Mouse (Mus musculus): ENCODE results near the gene Gm43518. TPM values are rescaled to one million over a fixed set of nuclear protein-coding genes. Genes with fewer than 3 reads are reported as not detected.

Gm43518 gene
- polyA plus RNA-seq, 1 experiment = not detected

GRCm38 (mm10) chr5:123979980-123980369, 52.8 kb downstream of the Gm43518 start:
- TF ChIP-seq CTCF (IDR thresholded peaks at IDR 0.05; ENCODE audit: insufficient read depth, low read depth, low read length) = no peak
- TF ChIP-seq POLR2A (IDR thresholded peaks at IDR 0.05; ENCODE audit: insufficient read depth, low read depth, low read length) = no peak
- WGBS = 90% methylated on average over 4 of the region's 4 CpGs
- Histone ChIP-seq H3K4me1 (ENCODE audit: control insufficient read depth, insufficient read depth, low read length) (peaks cover 27% of the 10 kb centered on the region), H3K4me3 (ENCODE audit: insufficient read depth, low read depth, low read length) (no peak overlapping the region), H3K27ac (ENCODE audit: insufficient read depth, low read depth, low read length) (no peak overlapping the region)

- H3K4me1 ChIP-seq (ENCODE audit: control insufficient read depth, insufficient read depth, low read length) = peaks cover 29% of the 10 kb centered on the region
- H3K27ac ChIP-seq (ENCODE audit: insufficient read depth, low read depth, low read length) = no peak overlapping the region
- no peak overlapping the region for H3K4me3 ChIP-seq (ENCODE audit: insufficient read depth, low read depth, low read length)
Observed at GRCm38 (mm10) chr5:123980521-123981249, 53.5 kb downstream of the Gm43518 start.

DNA sequence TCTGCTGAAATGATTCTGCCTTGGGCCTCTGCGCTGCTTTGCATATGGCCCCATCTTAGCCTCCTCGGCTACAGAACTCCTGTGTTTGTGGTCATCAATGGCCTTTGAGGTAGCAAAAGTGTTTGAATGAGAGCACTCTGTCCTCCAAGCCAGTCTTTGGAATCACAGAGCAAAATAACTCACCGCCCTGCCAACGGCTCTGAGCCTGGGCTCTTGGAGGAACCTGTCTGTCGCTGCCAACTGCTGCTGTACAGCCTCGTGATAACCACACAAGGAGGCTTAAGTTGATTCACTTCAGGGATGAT, 54.0 kb downstream of the Gm43518 start:
- TF ChIP-seq CTCF (IDR thresholded peaks at IDR 0.05; ENCODE audit: insufficient read depth, low read depth, low read length) = no peak
- no peak for TF ChIP-seq POLR2A (IDR thresholded peaks at IDR 0.05; ENCODE audit: insufficient read depth, low read depth, low read length)
- no peak overlapping the region for H3K27ac ChIP-seq (ENCODE audit: insufficient read depth, low read depth, low read length)
- peaks cover 27% of the 10 kb centered on the region for H3K4me1 ChIP-seq (ENCODE audit: control insufficient read depth, insufficient read depth, low read length)
- H3K4me3 ChIP-seq (ENCODE audit: insufficient read depth, low read depth, low read length) = no peak overlapping the region
- 55% methylated on average over 6 of the region's 6 CpGs for WGBS

More at GRCm38 (mm10) chr5:123980521-123981249, 53.5 kb downstream of the Gm43518 start:
- 68% methylated on average over 9 of the region's 9 CpGs for WGBS
- TF ChIP-seq CTCF (IDR thresholded peaks at IDR 0.05; ENCODE audit: insufficient read depth, low read depth, low read length) = no peak
- no peak for TF ChIP-seq POLR2A (IDR thresholded peaks at IDR 0.05; ENCODE audit: insufficient read depth, low read depth, low read length)

GRCm38 (mm10) chr5:123982838-123983237, 55.6 kb downstream of the Gm43518 start:
- Histone ChIP-seq H3K27ac (ENCODE audit: insufficient read depth, low read depth, low read length) (no peak overlapping the region), H3K4me3 (ENCODE audit: insufficient read depth, low read depth, low read length) (no peak overlapping the region), H3K4me1 (ENCODE audit: control insufficient read depth, insufficient read depth, low read length) (peaks cover 27% of the 10 kb centered on the region)
- no peak for TF ChIP-seq CTCF (IDR thresholded peaks at IDR 0.05; ENCODE audit: insufficient read depth, low read depth, low read length)
- no peak for TF ChIP-seq POLR2A (IDR thresholded peaks at IDR 0.05; ENCODE audit: insufficient read depth, low read depth, low read length)
- 87% methylated on average over 11 of the region's 11 CpGs for WGBS

DNA sequence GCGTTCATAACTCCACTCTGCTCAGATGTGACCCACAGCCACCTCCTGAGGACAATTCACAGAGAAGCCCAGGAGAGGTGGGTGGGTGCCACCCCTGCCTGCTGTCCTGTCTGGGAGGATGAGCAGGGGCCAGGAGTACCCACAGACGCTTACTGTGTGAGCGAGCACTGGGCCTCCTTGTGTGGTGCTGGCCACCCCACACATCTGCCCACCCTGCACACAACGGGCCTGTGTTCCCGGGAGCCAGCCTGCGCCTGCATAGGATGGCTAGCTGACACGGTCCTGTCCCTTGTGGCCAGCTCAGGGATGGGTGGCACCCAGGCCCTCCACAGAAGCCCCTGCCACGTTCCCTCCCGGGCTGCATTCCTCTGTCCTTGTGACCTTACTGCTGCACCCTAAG, 58.2 kb downstream of the Gm43518 start:
- no peak for TF ChIP-seq CTCF (IDR thresholded peaks at IDR 0.05; ENCODE audit: insufficient read depth, low read depth, low read length)
- TF ChIP-seq POLR2A (IDR thresholded peaks at IDR 0.05; ENCODE audit: insufficient read depth, low read depth, low read length) = no peak
- Histone ChIP-seq H3K4me3 (ENCODE audit: insufficient read depth, low read depth, low read length) (no peak overlapping the region), H3K27ac (ENCODE audit: insufficient read depth, low read depth, low read length) (no peak overlapping the region), H3K4me1 (ENCODE audit: control insufficient read depth, insufficient read depth, low read length) (peaks cover 19% of the 10 kb centered on the region)
- WGBS = 81% methylated on average over 9 of the region's 9 CpGs

GRCm38 (mm10) chr5:123986925-123987324, 59.7 kb downstream of the Gm43518 start:
- no peak overlapping the region for H3K27ac ChIP-seq (ENCODE audit: insufficient read depth, low read depth, low read length)
- WGBS = 86% methylated on average over 2 of the region's 2 CpGs
- H3K4me3 ChIP-seq (ENCODE audit: insufficient read depth, low read depth, low read length) = no peak overlapping the region
- peaks cover 20% of the 10 kb centered on the region for H3K4me1 ChIP-seq (ENCODE audit: control insufficient read depth, insufficient read depth, low read length)
- TF ChIP-seq CTCF (IDR thresholded peaks at IDR 0.05; ENCODE audit: insufficient read depth, low read depth, low read length) = no peak
- no peak for TF ChIP-seq POLR2A (IDR thresholded peaks at IDR 0.05; ENCODE audit: insufficient read depth, low read depth, low read length)

DNA sequence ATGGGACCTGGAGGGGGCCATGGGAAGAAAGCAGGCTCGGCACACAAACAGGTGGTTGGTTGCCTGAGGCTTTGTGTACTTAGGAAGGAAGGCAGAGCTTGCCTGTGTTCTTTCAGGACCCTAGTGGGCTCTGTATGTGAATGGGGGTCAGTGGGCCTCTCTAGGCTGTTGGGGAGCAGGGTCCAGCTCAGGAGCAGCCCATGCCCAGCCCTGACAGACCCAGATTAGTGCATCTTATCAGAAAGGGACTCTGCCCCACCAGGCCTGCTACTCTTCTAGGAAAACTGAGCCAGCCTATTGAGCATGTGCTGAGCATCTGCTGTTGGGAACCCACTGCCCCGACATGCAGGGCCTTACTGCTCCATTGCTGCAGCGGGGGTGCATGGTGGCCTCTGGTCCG, 60.3 kb downstream of the Gm43518 start:
- WGBS = 89% methylated on average over 4 of the region's 4 CpGs
- no peak for TF ChIP-seq CTCF (IDR thresholded peaks at IDR 0.05; ENCODE audit: insufficient read depth, low read depth, low read length)
- TF ChIP-seq POLR2A (IDR thresholded peaks at IDR 0.05; ENCODE audit: insufficient read depth, low read depth, low read length) = no peak
- H3K4me1 ChIP-seq (ENCODE audit: control insufficient read depth, insufficient read depth, low read length) = peaks cover 26% of the 10 kb centered on the region
- no peak overlapping the region for H3K27ac ChIP-seq (ENCODE audit: insufficient read depth, low read depth, low read length)
- H3K4me3 ChIP-seq (ENCODE audit: insufficient read depth, low read depth, low read length) = no peak overlapping the region

Other genes with a start within 250 kb of the Gm43518 start
- gene Clip1, start 242.8 kb upstream of the Gm43518 start, polyA plus RNA-seq (2012; ENCODE audit: insufficient read depth, insufficient read length, low replicate concordance, missing spikeins) = not detected in 2 replicates
- not detected in 2 replicates for gene Zcchc8, start 206.3 kb upstream of the Gm43518 start, polyA plus RNA-seq (2012; ENCODE audit: insufficient read depth, insufficient read length, low replicate concordance, missing spikeins)
- 245 and 278 TPM in 2 replicates for gene Rsrc2, start 178.0 kb upstream of the Gm43518 start, polyA plus RNA-seq (2012; ENCODE audit: insufficient read depth, insufficient read length, low replicate concordance, missing spikeins)
- not detected in 2 replicates for gene Kntc1, start 177.7 kb upstream of the Gm43518 start, polyA plus RNA-seq (2012; ENCODE audit: insufficient read depth, insufficient read length, low replicate concordance, missing spikeins)
- not detected in 2 replicates for gene Hcar2, start 61.9 kb upstream of the Gm43518 start, polyA plus RNA-seq (2012; ENCODE audit: insufficient read depth, insufficient read length, low replicate concordance, missing spikeins)
- not detected in 2 replicates for gene Hcar1, start 47.4 kb upstream of the Gm43518 start, polyA plus RNA-seq (2012; ENCODE audit: insufficient read depth, insufficient read length, low replicate concordance, missing spikeins)
- gene Denr, start 20.2 kb upstream of the Gm43518 start, polyA plus RNA-seq (2012; ENCODE audit: insufficient read depth, insufficient read length, low replicate concordance, missing spikeins) = not detected in 2 replicates
- not detected in 2 replicates for gene Ccdc62, start 3.3 kb downstream of the Gm43518 start, polyA plus RNA-seq (2012; ENCODE audit: insufficient read depth, insufficient read length, low replicate concordance, missing spikeins)
- gene Hip1r, start 46.2 kb downstream of the Gm43518 start, polyA plus RNA-seq (2012; ENCODE audit: insufficient read depth, insufficient read length, low replicate concordance, missing spikeins) = not detected in 2 replicates
- not detected in 2 replicates for gene Vps37b, start 104.9 kb downstream of the Gm43518 start, polyA plus RNA-seq (2012; ENCODE audit: insufficient read depth, insufficient read length, low replicate concordance, missing spikeins)
- not detected in 2 replicates for gene Abcb9, start 168.4 kb downstream of the Gm43518 start, polyA plus RNA-seq (2012; ENCODE audit: insufficient read depth, insufficient read length, low replicate concordance, missing spikeins)
- gene Ogfod2, start 184.9 kb downstream of the Gm43518 start, polyA plus RNA-seq (2012; ENCODE audit: insufficient read depth, insufficient read length, low replicate concordance, missing spikeins) = not detected in 2 replicates
- not detected in 2 replicates for gene Arl6ip4, start 188.7 kb downstream of the Gm43518 start, polyA plus RNA-seq (2012; ENCODE audit: insufficient read depth, insufficient read length, low replicate concordance, missing spikeins)

Measured in olfactory bulb, adult 2 months (tissue).